Mouse (Mus musculus): ENCODE measurements around the gene Sgpp2.

- TF ChIP-seq CTCF (IDR thresholded peaks at IDR 0.05; ENCODE audit: low read depth) (peak; percentile 59), EP300 (IDR thresholded peaks at IDR 0.05; ENCODE audit: low read depth) (no peak)
These were observed 144.5 kb downstream of the Sgpp2 start for GRCm38 (mm10) chr1:78454659-78455058.
